Mouse (Mus musculus) gastrocnemius, postnatal 36 days (tissue): ENCODE measurements around the gene Ube4b. TPM values are rescaled to one million over a fixed set of nuclear protein-coding genes. Genes with fewer than 3 reads are reported as not detected.
"Not testable (repeated sequence)": the region's sequence is repeated elsewhere in the genome, so short reads cannot be mapped to it uniquely, and the experiment has no call there.

Experiments
- DNase-seq, 2 experiments: peaks; one replicate each; pipeline ENCODE4 v3.0.0; 2022
- intact Hi-C: fragments of 180-260 bp; cut with DNase I; formaldehyde crosslinking; loops from one replicate; pipeline ENCODE4 v1.15.1; 2025
- total RNA-seq, 2 experiments: library from RNA; stranded (reverse); gene quantifications; 2 replicates each; pipeline ENCODE4 v1.2.3; 2021

Gene Ube4b
- total RNA-seq, 2 experiments from 2014 or later: 28.0 to 31.4 TPM

DNA sequence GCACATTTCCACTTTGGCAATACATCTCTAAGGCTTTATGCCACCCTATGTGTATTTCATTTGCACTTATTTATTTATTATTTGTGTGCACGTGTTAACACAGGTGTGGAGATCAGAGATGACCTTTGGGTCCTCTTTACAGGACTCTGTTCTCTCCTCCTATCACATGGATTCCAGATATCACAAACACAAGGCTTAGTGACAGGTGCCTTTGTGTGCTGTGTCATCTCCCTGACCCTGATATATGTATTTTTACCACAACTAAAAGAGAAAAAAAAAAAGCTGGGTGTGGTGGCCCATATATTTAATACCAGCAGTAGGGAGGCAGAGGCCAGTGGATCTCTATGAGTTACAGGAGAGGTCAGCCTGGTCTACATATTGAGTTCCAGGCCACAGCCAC is 17.9 kb upstream of the Ube4b start:
- intact Hi-C loops: loop anchor here (5.0 kb wide), 1 partner anchor 72 kb away; no protein-coding TSS in a partner anchor
- no peak for DNase-seq

DNA sequence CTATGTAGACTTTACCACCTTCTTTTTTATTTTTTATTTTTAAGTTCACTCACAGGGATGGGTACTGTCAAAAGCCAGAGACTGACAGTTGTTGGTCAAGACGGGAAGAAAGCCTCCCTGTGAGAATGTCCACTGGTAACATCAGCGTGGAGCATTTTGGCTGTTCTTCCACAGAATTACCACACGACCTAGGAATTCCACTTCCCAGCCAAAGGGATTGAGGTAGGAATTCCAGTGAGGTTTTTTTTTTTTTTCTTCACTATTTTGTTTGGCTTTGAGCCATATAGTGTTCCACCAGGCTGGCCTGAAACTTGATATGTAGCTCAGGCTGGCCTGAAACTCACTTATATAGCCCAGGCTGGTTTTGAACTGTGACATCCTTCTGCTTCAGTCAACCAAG is 15.9 kb upstream of the Ube4b start:
- DNase-seq: no peak
- intact Hi-C loops: loop anchor here (5.0 kb wide), 1 partner anchor 70 kb away; no protein-coding TSS in a partner anchor

DNA sequence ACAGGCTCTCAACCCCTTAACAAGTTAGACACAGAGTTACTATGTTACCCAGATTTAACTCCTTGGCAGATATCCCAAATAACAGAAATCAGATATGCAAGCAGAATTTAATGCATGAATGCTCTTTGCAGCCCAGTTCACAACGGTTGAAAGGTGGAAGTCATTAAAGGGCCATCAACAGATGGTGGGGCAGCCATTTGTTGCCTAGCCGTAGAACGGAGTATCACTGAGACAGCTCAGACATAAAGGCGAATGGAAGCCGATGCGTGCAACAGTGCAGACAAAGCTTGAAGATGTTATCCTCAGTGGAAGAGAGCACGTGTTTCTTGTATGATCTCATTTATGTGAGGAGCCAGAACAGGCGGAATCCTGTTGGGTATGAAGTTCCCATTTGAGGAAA is 14.0 kb upstream of the Ube4b start:
- intact Hi-C loops: loop anchor here (5.0 kb wide), 1 partner anchor 68 kb away; no protein-coding TSS in a partner anchor
- no peak for DNase-seq

DNA sequence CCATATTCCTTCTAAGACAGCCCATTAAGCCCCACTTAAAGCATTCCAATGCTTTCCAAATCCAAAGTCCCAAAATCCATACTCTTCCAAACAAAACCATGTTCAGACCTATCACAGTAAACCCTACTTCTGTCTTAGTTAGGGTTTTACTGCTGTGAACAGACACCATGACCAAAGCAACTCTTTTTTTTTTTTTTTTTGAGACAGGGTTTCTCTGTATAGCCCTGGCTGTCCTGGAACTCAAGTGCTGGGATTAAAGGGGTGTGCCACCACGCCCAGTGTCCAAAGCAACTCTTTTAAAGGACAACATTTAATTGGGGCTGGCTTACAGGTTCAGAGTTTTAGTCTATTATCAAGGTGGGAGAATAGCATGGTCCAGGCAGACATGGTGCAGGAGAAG is 5.3 kb upstream of the Ube4b start:
- intact Hi-C loops, DNase-seq: not testable (repeated sequence)

DNA sequence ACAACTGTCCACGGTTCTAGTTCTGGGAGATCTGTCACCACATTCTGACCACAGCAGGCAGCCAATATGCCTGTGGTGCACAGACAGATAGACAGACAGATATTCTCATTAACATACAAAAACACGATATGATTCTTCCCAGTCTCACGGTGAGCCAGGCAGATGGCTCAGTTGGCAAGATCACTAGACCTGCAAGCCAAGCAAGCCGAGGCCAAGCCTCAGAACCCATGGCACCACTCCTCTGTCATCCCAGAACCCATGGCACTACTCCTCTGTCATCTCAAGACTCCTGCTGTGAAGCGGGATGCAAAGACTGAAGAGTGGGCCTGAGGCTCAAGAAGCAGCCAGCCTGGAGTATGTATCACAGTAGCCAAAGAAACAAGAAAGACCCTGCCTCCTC is 3.0 kb upstream of the Ube4b start:
- intact Hi-C loops: no loop called here
- DNase-seq: no peak

DNA sequence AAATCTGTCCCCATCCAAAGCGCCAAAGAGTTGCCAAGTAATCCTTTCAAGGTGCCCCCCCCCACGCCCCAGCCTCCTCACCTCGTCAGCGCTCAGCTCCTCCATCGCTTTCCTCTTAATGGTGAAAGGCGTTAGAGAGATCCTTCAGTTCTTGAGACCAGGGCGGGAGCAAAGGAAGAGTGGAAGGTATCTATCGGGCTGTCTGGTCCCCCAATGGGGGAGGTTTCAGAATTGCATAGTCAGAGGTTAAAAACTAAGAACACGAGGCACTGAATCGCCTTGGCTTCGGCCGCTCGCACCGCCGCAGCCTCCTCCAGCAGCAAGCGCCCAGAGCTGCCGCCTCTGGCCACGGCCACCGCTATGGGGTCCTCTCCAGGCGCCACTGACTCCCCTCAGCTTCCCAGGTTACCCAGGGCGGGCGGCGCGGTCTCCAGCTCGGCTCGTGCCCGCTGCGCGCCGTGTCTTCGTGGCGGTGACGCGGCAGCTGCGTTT is 702 bp downstream of the Ube4b start:
- no peak for DNase-seq
- intact Hi-C loops: no loop called here

DNA sequence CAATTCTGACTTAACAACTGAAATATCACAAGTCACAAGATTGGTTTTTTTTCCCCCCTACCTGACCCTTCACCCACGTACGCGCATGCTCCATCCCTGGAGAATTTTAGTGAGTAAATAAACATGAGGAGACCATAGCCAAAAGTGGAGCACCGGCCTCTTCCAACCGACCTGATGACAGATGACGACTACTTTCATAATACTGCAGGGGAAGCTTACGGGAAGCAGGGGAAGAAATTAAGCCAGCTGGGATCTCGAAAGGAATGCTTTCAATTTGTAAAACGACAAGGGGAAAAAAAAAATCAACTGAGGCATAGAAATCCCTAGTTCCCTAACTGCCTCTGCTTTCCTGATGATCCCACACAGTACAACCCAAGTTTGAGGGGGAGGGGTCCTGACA is 1.8 kb downstream of the Ube4b start:
- intact Hi-C loops: no loop called here
- DNase-seq: no peak

DNA sequence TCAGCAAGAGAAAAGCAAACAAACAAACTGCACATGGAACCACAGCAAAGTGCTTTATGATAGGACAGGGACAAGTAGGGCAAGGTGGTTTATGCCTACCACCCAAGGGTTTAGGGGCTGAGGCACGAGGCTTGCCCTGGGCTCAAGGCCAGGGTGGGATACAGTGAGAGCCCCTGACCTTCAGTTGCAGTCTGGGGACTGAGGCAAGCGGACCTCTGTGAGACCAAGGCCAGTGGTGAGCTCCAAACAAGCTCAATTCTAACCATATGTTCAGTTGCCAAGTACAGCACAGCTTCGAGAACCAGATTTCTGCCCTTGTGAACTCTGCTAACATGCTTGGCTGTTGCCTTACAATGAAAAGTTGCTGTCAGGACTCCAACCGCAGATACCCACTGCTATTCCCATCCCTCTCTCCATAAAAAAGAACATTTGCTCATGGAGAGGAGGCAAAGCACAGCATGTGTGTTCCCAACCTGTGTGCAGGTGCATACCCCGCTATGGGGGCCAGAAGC is 8.6 kb downstream of the Ube4b start:
- intact Hi-C loops: no loop called here
- DNase-seq: no peak

DNA sequence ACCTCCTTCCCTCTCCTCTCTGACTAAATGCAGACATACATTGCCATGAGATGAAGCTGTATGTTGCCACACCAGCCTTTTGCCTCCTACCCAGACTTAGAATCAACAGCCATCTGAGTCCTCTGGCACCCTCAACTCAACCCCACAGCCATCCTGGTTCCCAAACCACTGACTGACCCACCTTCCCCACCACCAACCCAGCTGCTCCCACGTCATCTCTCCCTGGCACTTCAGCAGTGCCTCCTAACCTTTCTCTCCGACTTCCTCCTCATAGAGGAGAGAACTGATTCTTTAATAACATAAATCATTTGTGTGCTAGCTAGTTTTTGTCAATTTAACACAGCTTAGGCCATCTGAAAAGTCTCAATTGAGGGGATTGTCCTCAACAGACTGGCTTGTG is 9.6 kb downstream of the Ube4b start:
- intact Hi-C loops: no loop called here
- DNase-seq: no peak

DNA sequence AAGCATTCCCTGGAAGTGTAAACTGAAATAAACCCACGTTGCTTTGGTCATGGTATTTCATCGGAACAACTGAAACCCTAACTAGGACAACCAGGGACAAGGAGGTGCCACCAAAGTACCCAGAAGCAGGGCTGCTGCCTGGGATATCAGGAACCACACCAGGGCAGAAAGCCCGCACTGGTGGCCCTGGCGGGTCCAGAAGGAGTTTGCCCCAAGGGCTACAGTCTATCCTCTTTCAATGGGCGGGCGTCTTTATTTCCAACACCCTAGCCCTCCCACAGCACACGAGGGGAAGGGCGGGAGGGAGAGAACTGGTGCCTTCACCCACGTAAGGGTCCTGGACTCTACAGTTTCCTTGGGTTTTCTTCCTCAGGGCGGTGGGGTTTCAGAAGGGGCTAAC is 10.1 kb downstream of the Ube4b start:
- no peak for DNase-seq
- intact Hi-C loops: no loop called here

DNA sequence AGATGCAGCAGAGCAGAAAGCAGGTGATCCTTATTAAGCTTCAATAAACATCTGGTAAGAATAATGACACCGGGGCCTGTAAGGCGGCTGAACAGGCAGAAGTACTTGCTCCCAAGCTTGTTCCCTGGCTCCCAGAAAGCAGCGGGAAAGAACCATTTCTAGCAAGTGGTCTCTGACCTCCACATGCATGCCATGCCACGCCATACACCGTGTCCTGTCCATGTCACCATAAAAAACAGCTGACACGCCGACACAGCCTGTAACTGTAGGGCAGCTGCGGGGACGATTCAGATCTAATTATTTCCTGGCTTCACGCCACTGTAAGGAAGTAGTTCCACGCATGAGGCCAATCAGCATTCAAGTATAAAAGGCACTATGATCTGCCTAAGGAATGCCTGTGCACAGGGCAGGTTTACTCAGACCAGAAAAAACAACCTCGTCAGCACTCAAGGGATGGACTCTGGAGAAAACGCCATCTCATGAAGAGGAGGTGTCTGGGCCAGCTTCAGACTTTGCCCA is 10.8 kb downstream of the Ube4b start:
- no peak for DNase-seq
- intact Hi-C loops: no loop called here

DNA sequence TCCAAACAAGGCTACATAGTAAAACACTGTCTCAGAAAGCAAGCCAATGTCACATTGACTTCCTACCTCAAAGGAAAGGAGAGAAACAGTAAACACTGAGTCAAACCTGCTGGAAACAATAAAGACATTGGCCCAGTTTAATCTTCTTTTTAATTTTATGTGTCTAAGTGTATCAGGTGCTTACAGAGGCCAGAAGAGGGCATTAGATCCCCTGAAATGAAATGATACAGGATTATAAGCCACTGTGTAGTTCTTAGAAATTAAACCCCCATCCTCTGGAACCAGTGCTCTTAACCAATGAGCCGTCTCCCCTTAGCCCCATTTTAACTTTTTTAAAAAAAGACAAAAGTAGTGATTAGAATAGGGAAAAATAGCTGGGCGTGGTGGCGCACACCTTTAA is 12.3 kb downstream of the Ube4b start:
- no peak for DNase-seq
- intact Hi-C loops: no loop called here

DNA sequence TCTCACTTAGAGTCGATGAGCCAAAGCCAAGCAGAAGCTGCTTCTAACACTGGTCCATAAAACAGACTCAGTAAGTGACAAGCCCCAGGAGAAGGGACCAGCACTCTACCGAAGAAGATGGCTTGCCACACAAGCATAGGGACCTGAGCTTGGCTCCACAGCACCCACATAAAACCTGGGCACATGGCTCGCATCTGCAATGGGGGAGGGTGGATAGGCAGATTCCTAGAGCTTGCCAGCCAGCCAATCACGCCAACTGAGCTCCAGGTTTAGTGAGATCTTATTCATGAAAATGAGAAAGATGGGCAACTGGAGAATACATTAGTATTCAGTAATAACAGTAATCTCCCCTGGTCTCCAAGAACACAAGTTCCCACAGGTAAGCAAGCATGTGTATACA is 16.8 kb downstream of the Ube4b start:
- DNase-seq: no peak
- intact Hi-C loops: no loop called here

DNA sequence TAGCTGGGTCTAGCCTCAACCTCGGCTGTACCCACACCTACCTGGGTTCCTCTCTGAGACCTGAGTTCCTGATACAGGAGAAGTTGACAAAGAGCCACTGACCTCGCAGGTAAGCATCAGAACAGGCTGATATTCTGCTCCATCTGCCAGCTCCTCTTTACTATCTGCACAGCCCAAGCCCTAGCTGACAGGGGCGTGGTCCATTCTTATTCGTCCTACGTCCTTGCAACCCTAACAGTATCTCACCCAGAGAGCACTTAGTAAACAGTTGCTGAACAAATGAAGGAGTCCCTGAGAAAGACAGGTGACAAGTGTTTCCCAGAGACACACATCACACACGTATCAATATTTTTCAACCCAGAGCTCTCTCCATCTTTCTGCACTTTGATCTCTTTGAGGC is 18.2 kb downstream of the Ube4b start:
- DNase-seq: no peak
- intact Hi-C loops: no loop called here

DNA sequence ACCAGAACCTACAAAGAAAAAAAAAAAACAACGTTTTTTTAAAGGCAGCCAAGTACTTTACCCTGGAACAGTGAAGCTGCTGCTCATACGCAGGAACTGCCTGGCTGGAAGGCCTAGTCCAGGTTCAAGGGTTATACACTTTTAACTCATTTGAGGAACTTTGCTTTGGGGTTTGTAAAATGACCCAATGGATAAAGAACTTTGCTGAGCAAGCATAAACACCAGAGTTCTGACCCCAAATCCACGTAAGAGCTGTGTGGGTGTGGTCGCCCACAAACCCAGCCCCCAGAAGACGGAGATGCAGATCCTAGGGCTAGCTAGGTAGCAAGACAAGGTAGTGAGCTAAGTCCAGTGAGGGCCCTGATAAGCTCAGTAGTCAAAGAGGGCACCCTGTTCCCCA is 19.1 kb downstream of the Ube4b start:
- intact Hi-C loops: no loop called here
- DNase-seq: no peak

DNA sequence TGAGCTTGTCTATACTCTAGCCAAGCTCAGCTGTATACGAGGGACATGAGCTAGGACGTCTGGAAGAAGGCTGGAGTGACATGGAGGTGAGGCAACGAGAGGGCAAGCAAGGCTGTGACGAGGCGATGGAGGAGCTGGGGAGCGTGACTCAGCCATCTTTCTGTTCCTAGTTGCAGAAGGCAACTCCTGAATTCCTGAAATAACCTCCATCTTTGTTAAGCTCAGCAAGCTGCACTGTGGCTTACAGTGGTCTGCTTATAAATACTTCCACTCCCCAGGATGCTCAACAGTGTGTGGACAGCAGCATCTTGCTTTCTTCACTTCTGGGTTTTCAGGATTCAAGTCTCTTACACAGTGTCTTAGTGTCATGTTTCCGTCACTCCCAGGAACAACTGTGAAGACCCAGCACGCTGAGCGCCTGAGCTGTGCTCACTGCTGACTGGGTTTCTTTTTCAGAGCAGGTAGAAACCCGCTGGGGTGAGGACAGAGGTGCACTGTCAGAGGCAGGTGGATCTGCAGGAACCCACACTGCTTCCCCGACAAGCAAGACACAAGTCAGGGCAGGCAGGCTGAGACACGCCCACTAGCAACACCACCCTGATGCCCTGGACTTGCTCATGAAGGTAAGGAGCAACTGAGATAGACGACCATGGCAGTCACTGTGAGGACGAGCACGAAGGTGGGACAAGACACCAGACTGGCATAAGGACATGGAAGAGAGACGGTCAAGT is 20.7 kb downstream of the Ube4b start:
- DNase-seq: no peak
- intact Hi-C loops: no loop called here

DNA sequence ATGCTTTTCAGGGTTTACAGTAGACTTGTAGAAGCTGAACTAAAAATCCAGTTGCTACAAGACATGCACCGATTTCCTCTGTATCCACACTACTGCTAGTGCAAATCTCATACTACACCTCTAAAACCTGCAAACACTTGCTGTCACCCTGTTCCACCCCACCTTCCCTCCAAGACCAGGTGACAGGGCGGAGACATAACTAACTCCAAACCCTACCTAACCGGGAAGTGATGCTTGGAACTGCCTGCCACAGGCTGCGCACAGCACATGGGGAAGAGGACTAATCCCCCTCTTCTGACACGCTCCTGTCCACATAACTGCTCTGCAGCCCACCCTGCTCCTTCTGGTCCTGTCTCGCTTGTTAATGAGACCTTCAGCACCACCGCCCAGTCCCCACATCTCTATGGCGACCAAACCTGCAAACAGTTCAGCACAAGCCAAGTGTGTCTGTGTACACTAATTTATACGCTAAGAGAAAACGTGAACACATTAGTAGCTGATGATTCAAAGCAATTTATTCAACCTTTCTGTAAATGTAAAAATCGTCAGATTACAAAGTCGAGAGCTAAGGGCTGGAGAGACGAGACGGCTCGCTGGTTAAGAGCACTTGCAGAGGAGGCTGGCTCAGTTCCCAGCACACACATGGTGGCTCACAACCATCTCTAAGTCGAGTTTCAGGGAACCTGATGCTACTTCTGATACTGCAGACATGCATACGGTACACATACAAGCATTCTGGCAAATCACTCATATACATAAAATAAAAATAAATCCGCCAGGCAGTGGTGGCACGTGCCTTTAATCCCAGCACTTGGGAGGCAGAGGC is 21.7 kb downstream of the Ube4b start:
- intact Hi-C loops: no loop called here
- DNase-seq: no peak

DNA sequence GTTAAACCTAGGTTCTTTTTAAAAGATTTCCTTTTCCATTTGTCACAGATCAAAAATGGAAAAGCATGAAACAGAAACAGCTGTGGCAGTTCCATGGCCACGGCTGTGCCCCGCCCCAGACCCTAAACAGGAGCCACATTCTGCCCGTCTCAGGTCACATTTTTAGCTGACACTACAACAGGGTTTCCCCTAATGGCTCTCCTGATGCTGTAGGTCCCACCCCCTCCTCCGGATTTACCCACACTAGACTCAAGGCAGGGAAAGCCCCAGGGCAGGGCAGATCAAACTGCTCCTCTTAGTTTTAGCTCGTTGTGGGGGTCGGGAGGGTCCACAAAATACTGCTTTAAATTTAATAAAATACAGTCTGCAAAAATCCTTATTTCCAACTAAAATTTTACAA is 23.5 kb downstream of the Ube4b start:
- DNase-seq: no peak
- intact Hi-C loops: no loop called here

DNA sequence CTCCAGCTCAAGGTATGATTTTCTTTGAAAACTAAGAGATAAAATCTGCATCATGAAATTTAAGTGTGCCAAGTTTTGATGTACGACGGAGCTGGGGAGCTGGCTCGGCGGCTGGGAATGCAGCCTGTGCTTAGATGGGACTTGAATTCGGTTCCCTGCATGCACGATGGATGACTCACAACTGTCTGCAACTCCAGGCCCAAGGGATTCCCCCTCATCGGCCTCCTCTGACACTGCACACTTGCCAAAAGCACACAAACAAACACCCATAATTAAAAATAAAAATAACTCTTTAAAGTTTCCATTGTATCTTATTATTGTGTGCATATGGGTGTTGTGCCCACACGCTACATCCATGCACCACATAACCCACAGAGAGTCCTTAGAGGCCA is 25.0 kb downstream of the Ube4b start:
- DNase-seq: peak in 1 of 2 experiments; percentile 37
- intact Hi-C loops: no loop called here

DNA sequence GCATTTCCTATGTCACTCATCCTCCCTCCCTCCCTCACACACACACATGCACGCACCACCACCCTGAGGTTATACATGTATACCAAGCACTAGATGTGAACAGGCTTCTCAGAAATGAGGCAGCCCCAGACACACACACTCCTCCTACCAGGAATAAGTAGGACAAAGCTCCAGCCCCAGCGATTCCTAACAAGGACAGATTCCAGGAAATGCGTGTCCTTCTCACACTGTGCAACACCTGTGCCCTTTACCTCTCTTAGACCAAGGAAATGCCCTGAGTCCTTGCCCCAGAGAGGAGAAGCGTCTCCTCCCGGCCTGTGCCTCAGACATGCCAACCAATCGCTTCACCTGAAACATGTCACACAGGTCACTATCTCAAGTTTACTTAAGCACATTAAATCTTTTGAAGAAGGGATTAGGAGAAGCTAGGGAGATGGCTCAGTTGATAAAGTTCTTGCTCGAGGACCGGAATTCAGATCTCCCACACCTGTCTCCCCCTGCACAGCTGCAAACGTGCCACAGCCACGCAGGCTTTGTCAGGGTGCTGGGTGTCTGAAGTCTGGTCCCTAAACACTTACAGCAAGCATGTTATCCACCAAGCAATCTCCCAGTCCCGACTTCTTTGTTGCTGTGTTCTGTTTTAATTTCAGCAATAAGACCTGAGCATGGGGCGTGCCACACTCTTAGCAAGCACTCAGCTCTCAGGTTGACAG is 25.5 kb downstream of the Ube4b start:
- intact Hi-C loops: no loop called here
- DNase-seq: no peak
